Mouse (Mus musculus): ENCODE results near the gene Acot7. TPM values are rescaled to one million over a fixed set of nuclear protein-coding genes. Genes with fewer than 3 reads are reported as not detected.
A peak's percentile ranks its signal among the peaks of the same experiment; 100 is the strongest.

The Acot7 gene
- polyA plus RNA-seq, 1 experiment from 2014 or later: 53.1 TPM

DNA sequence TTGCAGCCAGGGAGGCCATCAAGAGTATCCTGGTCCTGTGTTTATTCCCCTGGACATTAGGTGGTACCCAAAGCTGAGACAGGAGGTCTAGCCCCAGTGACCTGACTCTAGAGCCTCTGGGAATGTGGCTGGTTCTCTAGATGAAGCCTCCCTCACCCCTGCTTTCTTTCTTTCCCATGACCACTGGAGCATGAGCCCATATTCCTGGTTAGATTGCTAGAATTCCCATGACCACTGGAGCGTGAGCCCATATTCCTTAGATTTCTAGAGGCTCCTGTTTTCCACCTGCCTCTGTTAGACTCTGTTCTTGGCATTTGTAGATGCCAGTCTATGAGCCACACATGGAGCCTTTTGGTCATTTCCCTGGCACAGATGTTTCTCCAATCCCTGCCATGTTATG lies 24.5 kb downstream of the Acot7 start:
- H3K4me1 ChIP-seq (ENCODE audit: control insufficient read depth, insufficient read depth, low read length): peaks cover 24% of the 10 kb centered on the region
- 88% methylated on average over 1 of the region's 1 CpGs for WGBS (ENCODE audit: insufficient replicate concordance)
- no peaks in the 10 kb centered on the region for H3K9me3 ChIP-seq (replicated peaks; ENCODE audit: control insufficient read depth, low read length)
- H3K27ac ChIP-seq (ENCODE audit: low read depth, low read length): 0 out of 2 replicates have a peak overlapping the region, but pooled peaks have one; percentile 25
- H3K27me3 ChIP-seq (ENCODE audit: control insufficient read depth, insufficient read depth, low read length): no peaks in the 10 kb centered on the region
- H3K4me3 ChIP-seq (ENCODE audit: low read depth, low read length): no peak overlapping the region
- ATAC-seq (replicated peaks; ENCODE audit: insufficient number of reproducible peaks, low FRiP score, low TSS enrichment): no peak
- H3K36me3 ChIP-seq (ENCODE audit: control insufficient read depth, insufficient read depth, low read length): no peaks in the 10 kb centered on the region
- H3K4me2 ChIP-seq: no peak overlapping the region
- H3K9ac ChIP-seq (ENCODE audit: low read depth, low read length): no peak overlapping the region

DNA sequence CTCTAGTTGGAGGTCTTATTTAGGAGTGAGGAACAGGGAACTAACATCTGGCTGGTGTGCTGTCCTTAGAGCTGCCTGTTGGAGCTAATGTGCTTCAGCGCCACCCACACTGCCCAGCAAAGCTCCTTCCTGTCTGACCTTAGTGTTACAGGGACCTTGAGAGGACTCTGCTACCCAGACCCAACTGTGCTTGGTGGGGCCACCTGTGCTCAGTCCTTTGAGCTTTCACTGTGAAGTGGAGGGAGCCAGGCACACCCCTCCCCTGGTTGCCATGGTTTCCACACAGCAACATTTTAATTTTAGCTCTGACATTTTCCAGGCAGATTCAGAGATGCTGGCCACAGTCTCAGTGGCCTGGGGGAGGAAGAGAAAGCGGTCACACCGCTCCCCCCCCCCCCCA lies 25.0 kb downstream of the Acot7 start:
- peaks cover 24% of the 10 kb centered on the region for H3K4me1 ChIP-seq (ENCODE audit: control insufficient read depth, insufficient read depth, low read length)
- no peak overlapping the region for H3K9ac ChIP-seq (ENCODE audit: low read depth, low read length)
- no peak for ATAC-seq (replicated peaks; ENCODE audit: insufficient number of reproducible peaks, low FRiP score, low TSS enrichment)
- H3K27ac ChIP-seq (ENCODE audit: low read depth, low read length): 0 out of 2 replicates have a peak overlapping the region, but pooled peaks have one; percentile 25
- H3K4me3 ChIP-seq (ENCODE audit: low read depth, low read length): no peak overlapping the region
- H3K9me3 ChIP-seq (replicated peaks; ENCODE audit: control insufficient read depth, low read length): no peaks in the 10 kb centered on the region
- no peaks in the 10 kb centered on the region for H3K36me3 ChIP-seq (ENCODE audit: control insufficient read depth, insufficient read depth, low read length)
- no peak overlapping the region for H3K4me2 ChIP-seq
- WGBS (ENCODE audit: insufficient replicate concordance): 55% methylated on average over 3 of the region's 3 CpGs
- H3K27me3 ChIP-seq (ENCODE audit: control insufficient read depth, insufficient read depth, low read length): no peaks in the 10 kb centered on the region

- Histone ChIP-seq H3K4me1 (ENCODE audit: control insufficient read depth, insufficient read depth, low read length) (peaks cover 24% of the 10 kb centered on the region), H3K36me3 (ENCODE audit: control insufficient read depth, insufficient read depth, low read length) (no peaks in the 10 kb centered on the region), H3K4me3 (ENCODE audit: low read depth, low read length) (no peak overlapping the region), H3K9me3 (replicated peaks; ENCODE audit: control insufficient read depth, low read length) (no peaks in the 10 kb centered on the region), H3K27ac (ENCODE audit: low read depth, low read length) (no peak overlapping the region), H3K27me3 (ENCODE audit: control insufficient read depth, insufficient read depth, low read length) (no peaks in the 10 kb centered on the region), H3K9ac (ENCODE audit: low read depth, low read length) (no peak overlapping the region), H3K4me2 (no peak overlapping the region)
- ATAC-seq (replicated peaks; ENCODE audit: insufficient number of reproducible peaks, low FRiP score, low TSS enrichment): no peak
- 75% methylated on average over 6 of the region's 6 CpGs for WGBS (ENCODE audit: insufficient replicate concordance)
These were observed 26.7 kb downstream of the Acot7 start for GRCm38 (mm10) chr4:152204663-152205062.

DNA sequence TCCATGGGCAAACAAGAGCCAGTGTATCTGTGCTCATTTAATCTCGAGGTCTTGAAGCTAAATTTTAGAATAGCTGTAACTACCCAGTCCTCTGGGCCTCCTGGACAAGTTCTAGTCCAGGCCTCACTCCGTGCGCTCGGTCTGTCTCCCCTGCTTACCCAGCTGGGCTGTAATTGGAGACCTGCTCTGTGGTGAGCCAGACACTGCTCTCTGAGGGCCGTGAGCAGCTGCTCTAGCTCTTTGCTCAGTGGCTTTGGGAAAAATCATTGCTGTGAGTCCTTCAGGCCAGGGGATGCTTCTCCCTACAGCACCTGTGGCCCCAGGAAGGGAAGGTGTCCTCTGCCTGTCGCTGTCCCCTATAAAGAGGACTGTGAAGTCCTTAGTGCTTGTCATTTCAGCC lies 28.3 kb downstream of the Acot7 start:
- no peak overlapping the region for H3K9ac ChIP-seq (ENCODE audit: low read depth, low read length)

GRCm38 (mm10) chr4:152209623-152210022 lies 31.7 kb downstream of the Acot7 start:
- H3K27me3 ChIP-seq (ENCODE audit: control insufficient read depth, insufficient read depth, low read length): no peaks in the 10 kb centered on the region
- no peak overlapping the region for H3K9ac ChIP-seq (ENCODE audit: low read depth, low read length)
- no peaks in the 10 kb centered on the region for H3K9me3 ChIP-seq (replicated peaks; ENCODE audit: control insufficient read depth, low read length)
- no peak for ATAC-seq (replicated peaks; ENCODE audit: insufficient number of reproducible peaks, low FRiP score, low TSS enrichment)
- H3K36me3 ChIP-seq (ENCODE audit: control insufficient read depth, insufficient read depth, low read length): no peaks in the 10 kb centered on the region
- peaks cover 7% of the 10 kb centered on the region; the same call in 1 of the 2 replicates for H3K4me1 ChIP-seq (ENCODE audit: control insufficient read depth, insufficient read depth, low read length)
- no peak overlapping the region for H3K27ac ChIP-seq (ENCODE audit: low read depth, low read length)
- 36% methylated on average over 4 of the region's 4 CpGs for whole genome bisulfite sequencing (ENCODE audit: insufficient replicate concordance)
- no peak overlapping the region for H3K4me3 ChIP-seq (ENCODE audit: low read depth, low read length)
- H3K4me2 ChIP-seq: no peak overlapping the region

More for the DNA sequence above, 28.3 kb downstream of the Acot7 start:
- 60% methylated on average over 6 of the region's 6 CpGs for WGBS (ENCODE audit: insufficient replicate concordance)
- H3K36me3 ChIP-seq (ENCODE audit: control insufficient read depth, insufficient read depth, low read length): no peaks in the 10 kb centered on the region
- H3K4me1 ChIP-seq (ENCODE audit: control insufficient read depth, insufficient read depth, low read length): peaks cover 19% of the 10 kb centered on the region
- H3K4me3 ChIP-seq (ENCODE audit: low read depth, low read length): no peak overlapping the region
- no peak overlapping the region for H3K27ac ChIP-seq (ENCODE audit: low read depth, low read length)
- H3K4me2 ChIP-seq: no peak overlapping the region
- H3K27me3 ChIP-seq (ENCODE audit: control insufficient read depth, insufficient read depth, low read length): no peaks in the 10 kb centered on the region
- no peaks in the 10 kb centered on the region for H3K9me3 ChIP-seq (replicated peaks; ENCODE audit: control insufficient read depth, low read length)
- no peak for ATAC-seq (replicated peaks; ENCODE audit: insufficient number of reproducible peaks, low FRiP score, low TSS enrichment)

GRCm38 (mm10) chr4:152212091-152212505 lies 34.2 kb downstream of the Acot7 start:
- no peaks in the 10 kb centered on the region for H3K9me3 ChIP-seq (replicated peaks; ENCODE audit: control insufficient read depth, low read length)
- H3K4me2 ChIP-seq: no peak overlapping the region
- H3K36me3 ChIP-seq (ENCODE audit: control insufficient read depth, insufficient read depth, low read length): no peaks in the 10 kb centered on the region
- ATAC-seq (replicated peaks; ENCODE audit: insufficient number of reproducible peaks, low FRiP score, low TSS enrichment): 0 out of 2 replicates have a peak, but pooled peaks have one; percentile 20
- H3K4me1 ChIP-seq (ENCODE audit: control insufficient read depth, insufficient read depth, low read length): peaks cover 7% of the 10 kb centered on the region; the same call in 1 of the 2 replicates
- H3K9ac ChIP-seq (ENCODE audit: low read depth, low read length): no peak overlapping the region
- H3K27me3 ChIP-seq (ENCODE audit: control insufficient read depth, insufficient read depth, low read length): no peaks in the 10 kb centered on the region
- WGBS (ENCODE audit: insufficient replicate concordance): 61% methylated on average over 6 of the region's 6 CpGs
- H3K27ac ChIP-seq (ENCODE audit: low read depth, low read length): no peak overlapping the region
- no peak overlapping the region for H3K4me3 ChIP-seq (ENCODE audit: low read depth, low read length)

DNA sequence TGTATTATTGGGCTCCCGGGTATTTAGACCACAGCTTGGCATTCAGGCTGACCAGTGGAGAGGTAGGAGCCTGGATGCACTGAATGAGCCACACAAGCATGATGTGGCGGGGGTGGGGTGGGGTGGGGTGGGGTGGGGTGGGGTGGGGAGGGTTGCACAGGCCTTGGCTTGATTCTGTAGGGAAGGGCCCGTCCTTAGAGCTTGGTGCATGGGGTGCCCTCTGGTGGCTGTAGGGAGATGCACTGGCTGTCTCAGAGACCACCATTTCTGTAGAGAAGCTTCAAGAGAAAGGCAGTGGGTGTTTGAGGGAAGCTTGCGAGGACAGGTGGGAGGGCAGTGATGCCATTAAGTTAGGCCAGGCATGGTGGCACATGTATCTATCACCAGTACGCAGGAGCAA lies 34.6 kb downstream of the Acot7 start:
- Histone ChIP-seq H3K36me3 (ENCODE audit: control insufficient read depth, insufficient read depth, low read length) (no peaks in the 10 kb centered on the region), H3K9ac (ENCODE audit: low read depth, low read length) (no peak overlapping the region), H3K27me3 (ENCODE audit: control insufficient read depth, insufficient read depth, low read length) (no peaks in the 10 kb centered on the region), H3K4me2 (no peak overlapping the region), H3K4me1 (ENCODE audit: control insufficient read depth, insufficient read depth, low read length) (peaks cover 7% of the 10 kb centered on the region; the same call in 1 of the 2 replicates), H3K27ac (ENCODE audit: low read depth, low read length) (no peak overlapping the region), H3K4me3 (ENCODE audit: low read depth, low read length) (no peak overlapping the region), H3K9me3 (replicated peaks; ENCODE audit: control insufficient read depth, low read length) (no peaks in the 10 kb centered on the region)
- WGBS (ENCODE audit: insufficient replicate concordance): 39% methylated on average over 5 of the region's 5 CpGs
- ATAC-seq (replicated peaks; ENCODE audit: insufficient number of reproducible peaks, low FRiP score, low TSS enrichment): 0 out of 2 replicates have a peak, but pooled peaks have one; percentile 24

DNA sequence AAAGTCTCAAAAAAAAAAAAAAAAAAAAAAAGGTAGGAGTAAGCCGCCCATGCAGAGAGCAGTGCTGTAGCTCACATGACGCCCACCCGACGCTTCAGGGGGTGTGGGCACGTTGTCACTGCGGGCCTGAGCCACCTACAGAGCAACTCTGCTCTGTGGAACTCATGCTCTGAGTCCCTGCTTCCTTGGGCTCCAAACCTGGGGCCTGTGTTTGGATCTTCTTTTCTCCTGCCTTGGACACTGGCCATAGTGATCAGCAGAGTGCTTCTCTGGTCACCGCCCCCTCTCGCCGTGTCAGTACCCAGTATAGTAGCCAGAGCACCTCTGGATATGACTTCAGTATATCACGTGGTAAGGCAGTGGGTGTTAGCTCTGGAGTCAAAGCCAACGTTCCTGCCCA lies 35.0 kb downstream of the Acot7 start:
- 53% methylated on average over 11 of the region's 11 CpGs for WGBS (ENCODE audit: insufficient replicate concordance)

DNA sequence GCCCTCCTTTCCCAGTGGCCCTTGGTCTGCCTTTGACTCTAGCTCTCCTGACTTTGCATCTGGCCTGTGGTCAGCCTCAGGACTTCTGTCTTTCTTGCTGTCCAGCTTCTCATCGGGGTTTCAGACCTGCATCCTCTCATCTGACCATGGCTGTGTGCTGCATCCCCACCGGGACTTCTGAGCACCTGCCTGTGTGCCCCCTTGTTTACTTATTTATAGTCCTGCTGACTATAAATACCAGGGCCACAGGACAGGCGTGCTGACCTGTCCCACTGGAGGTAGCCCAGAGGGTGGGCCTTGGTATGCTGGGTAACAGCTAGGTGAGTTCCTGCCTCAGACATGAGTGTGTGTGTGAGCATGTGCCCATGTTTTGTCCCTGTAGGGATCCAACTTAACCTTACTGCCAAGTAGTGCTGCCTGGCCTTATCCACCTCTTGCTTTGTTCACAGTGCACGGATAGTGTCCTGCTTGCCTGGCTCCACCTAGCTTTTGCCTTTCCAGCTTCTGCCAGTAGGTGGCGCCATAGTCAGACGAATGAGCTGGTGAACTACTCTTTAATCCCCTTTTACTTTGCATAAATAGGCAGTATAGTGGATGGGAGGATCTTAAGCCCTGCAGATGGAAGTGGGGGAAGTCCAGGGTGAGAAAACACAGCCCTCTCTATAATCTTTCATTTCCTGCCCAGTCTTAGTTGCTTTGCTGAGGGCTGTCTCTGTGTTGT lies 36.0 kb downstream of the Acot7 start:
- no peak; the same call in 1 of the 2 replicates for ATAC-seq (replicated peaks; ENCODE audit: insufficient number of reproducible peaks, low FRiP score, low TSS enrichment)
- no peaks in the 10 kb centered on the region for H3K27me3 ChIP-seq (ENCODE audit: control insufficient read depth, insufficient read depth, low read length)
- 31% methylated on average over 6 of the region's 6 CpGs for WGBS (ENCODE audit: insufficient replicate concordance)
- no peak overlapping the region for H3K4me3 ChIP-seq (ENCODE audit: low read depth, low read length)
- H3K27ac ChIP-seq (ENCODE audit: low read depth, low read length): no peak overlapping the region
- no peaks in the 10 kb centered on the region for H3K36me3 ChIP-seq (ENCODE audit: control insufficient read depth, insufficient read depth, low read length)
- H3K4me2 ChIP-seq: no peak overlapping the region
- no peak overlapping the region for H3K9ac ChIP-seq (ENCODE audit: low read depth, low read length)
- no peaks in the 10 kb centered on the region for H3K9me3 ChIP-seq (replicated peaks; ENCODE audit: control insufficient read depth, low read length)
- H3K4me1 ChIP-seq (ENCODE audit: control insufficient read depth, insufficient read depth, low read length): peaks cover 7% of the 10 kb centered on the region; the same call in 1 of the 2 replicates

More for the DNA sequence above, 35.0 kb downstream of the Acot7 start:
- no peak for ATAC-seq (replicated peaks; ENCODE audit: insufficient number of reproducible peaks, low FRiP score, low TSS enrichment)
- Histone ChIP-seq H3K27ac (ENCODE audit: low read depth, low read length) (no peak overlapping the region), H3K4me1 (ENCODE audit: control insufficient read depth, insufficient read depth, low read length) (peaks cover 7% of the 10 kb centered on the region; the same call in 1 of the 2 replicates), H3K9me3 (replicated peaks; ENCODE audit: control insufficient read depth, low read length) (no peaks in the 10 kb centered on the region), H3K4me3 (ENCODE audit: low read depth, low read length) (no peak overlapping the region), H3K4me2 (no peak overlapping the region), H3K36me3 (ENCODE audit: control insufficient read depth, insufficient read depth, low read length) (no peaks in the 10 kb centered on the region), H3K27me3 (ENCODE audit: control insufficient read depth, insufficient read depth, low read length) (no peaks in the 10 kb centered on the region), H3K9ac (ENCODE audit: low read depth, low read length) (no peak overlapping the region)

Data from heart, embryonic 11.5 days (tissue).